Mouse (Mus musculus) 3134 (cell line): ENCODE results near the gene Aoc2.
"Not testable (repeated sequence)": the region's sequence is repeated elsewhere in the genome, so short reads cannot be mapped to it uniquely, and the experiment has no call there.

Experiments
- DNase-seq: peaks from one replicate; pipeline ENCODE4 v3.0.0-alpha.2; 2011; ENCODE audit warnings: low spot score; ENCODE audit not compliant: insufficient read length; ENCODE audit errors: extremely low read depth

Gene Aoc2

GRCm38 (mm10) chr11:101353436-101353835 lies 28.6 kb downstream of the Aoc2 start:
- DNase-seq: no peak

- no peak for DNase-seq
Measured at GRCm38 (mm10) chr11:101354438-101355010, 29.7 kb downstream of the Aoc2 start.

- no peak for DNase-seq
Measured at GRCm38 (mm10) chr11:101355916-101356315, 31.1 kb downstream of the Aoc2 start.

GRCm38 (mm10) chr11:101357505-101358182 lies 32.8 kb downstream of the Aoc2 start:
- DNase-seq: no peak

- DNase-seq: no peak
Measured at GRCm38 (mm10) chr11:101359776-101360175, 34.9 kb downstream of the Aoc2 start.

- no peak for DNase-seq
Measured at GRCm38 (mm10) chr11:101360651-101361113, 35.8 kb downstream of the Aoc2 start.

- DNase-seq: no peak
Measured at GRCm38 (mm10) chr11:101364531-101364931, 39.7 kb downstream of the Aoc2 start.

- no peak for DNase-seq
Measured at GRCm38 (mm10) chr11:101367326-101367935, 42.6 kb downstream of the Aoc2 start, which contains the start of gene G6pc. Gene G6pc, plus strand, starts transcription at chr11:101367561.

GRCm38 (mm10) chr11:101370141-101370540 lies 45.3 kb downstream of the Aoc2 start:
- no peak for DNase-seq

- no peak for DNase-seq
Measured at GRCm38 (mm10) chr11:101374421-101374938, 49.6 kb downstream of the Aoc2 start.

GRCm38 (mm10) chr11:101378196-101378595 lies 53.3 kb downstream of the Aoc2 start:
- DNase-seq: not testable (repeated sequence)

GRCm38 (mm10) chr11:101378926-101379325 lies 54.1 kb downstream of the Aoc2 start:
- no peak for DNase-seq
